Mouse (Mus musculus): ENCODE results near the gene Ifi203. TPM values are rescaled to one million over a fixed set of nuclear protein-coding genes. Genes with fewer than 3 reads are reported as not detected.
"Not testable (repeated sequence)": the region's sequence is repeated elsewhere in the genome, so short reads cannot be mapped to it uniquely, and the experiment has no call there.

The Ifi203 gene
- polyA plus RNA-seq (2014; fragmentation: Nextera tagmentation; extraction: Ambion mirVana): 0.74 and 0.78 TPM in 2 replicates

GRCm38 (mm10) chr1:173941924-173942779, at the start of gene Ifi203, which contains the start of gene Mndal:
TSS of gene Ifi203 (minus strand) at chr1:173942672.
TSS of gene Mndal (minus strand) at chr1:173942491.
- H3K27me3 ChIP-seq (replicated peaks; ENCODE audit: control insufficient read depth, insufficient read depth, low read length); H3K27ac ChIP-seq (ENCODE audit: low read depth, low read length); H3K36me3 ChIP-seq (ENCODE audit: control insufficient read depth, insufficient read depth, low read length); H3K4me3 ChIP-seq (ENCODE audit: low read depth, low read length); H3K4me2 ChIP-seq; H3K4me1 ChIP-seq (replicated peaks; ENCODE audit: control insufficient read depth, insufficient read depth, low read length); DNase-seq (ENCODE audit: low spot score); H3K9ac ChIP-seq (ENCODE audit: low read depth, low read length); H3K9me3 ChIP-seq (ENCODE audit: control insufficient read depth, low read length); ATAC-seq (replicated peaks; ENCODE audit: low FRiP score): not testable (repeated sequence)
- 71% methylated on average over 3 of the region's 3 CpGs for WGBS

- ATAC-seq (replicated peaks; ENCODE audit: low FRiP score); H3K36me3 ChIP-seq (ENCODE audit: control insufficient read depth, insufficient read depth, low read length); H3K9me3 ChIP-seq (ENCODE audit: control insufficient read depth, low read length); H3K4me3 ChIP-seq (ENCODE audit: low read depth, low read length); H3K27me3 ChIP-seq (replicated peaks; ENCODE audit: control insufficient read depth, insufficient read depth, low read length); H3K4me2 ChIP-seq; DNase-seq (ENCODE audit: low spot score); H3K9ac ChIP-seq (ENCODE audit: low read depth, low read length); H3K4me1 ChIP-seq (replicated peaks; ENCODE audit: control insufficient read depth, insufficient read depth, low read length); H3K27ac ChIP-seq (ENCODE audit: low read depth, low read length): not testable (repeated sequence)
- 83% methylated on average over 6 of the region's 6 CpGs for WGBS
Measured at GRCm38 (mm10) chr1:173982694-173983305, 40.3 kb upstream of the Ifi203 start, which contains the start of gene Ifi202b. TSS of gene Ifi202b (minus strand) at chr1:173982744.

GRCm38 (mm10) chr1:173981038-173981437, 38.6 kb upstream of the Ifi203 start:
- not testable (repeated sequence) for ATAC-seq (replicated peaks; ENCODE audit: low FRiP score); H3K36me3 ChIP-seq (ENCODE audit: control insufficient read depth, insufficient read depth, low read length); DNase-seq (ENCODE audit: low spot score); H3K27ac ChIP-seq (ENCODE audit: low read depth, low read length); H3K9me3 ChIP-seq (ENCODE audit: control insufficient read depth, low read length); H3K9ac ChIP-seq (ENCODE audit: low read depth, low read length); H3K27me3 ChIP-seq (replicated peaks; ENCODE audit: control insufficient read depth, insufficient read depth, low read length); H3K4me2 ChIP-seq; H3K4me3 ChIP-seq (ENCODE audit: low read depth, low read length); H3K4me1 ChIP-seq (replicated peaks; ENCODE audit: control insufficient read depth, insufficient read depth, low read length)
- 36% methylated on average over 3 of the region's 3 CpGs for WGBS

- H3K36me3 ChIP-seq (ENCODE audit: control insufficient read depth, insufficient read depth, low read length): no peaks in the 10 kb centered on the region
- no peak overlapping the region for H3K27ac ChIP-seq (ENCODE audit: low read depth, low read length)
- no peaks in the 10 kb centered on the region for H3K9me3 ChIP-seq (ENCODE audit: control insufficient read depth, low read length)
- DNase-seq (ENCODE audit: low spot score) (no peak), ATAC-seq (replicated peaks; ENCODE audit: low FRiP score) (no peak)
- no peaks in the 10 kb centered on the region for H3K27me3 ChIP-seq (replicated peaks; ENCODE audit: control insufficient read depth, insufficient read depth, low read length)
- no peak overlapping the region for H3K9ac ChIP-seq (ENCODE audit: low read depth, low read length)
- no peak overlapping the region for H3K4me3 ChIP-seq (ENCODE audit: low read depth, low read length)
- H3K4me2 ChIP-seq: no peak overlapping the region
- H3K4me1 ChIP-seq (replicated peaks; ENCODE audit: control insufficient read depth, insufficient read depth, low read length): no peaks in the 10 kb centered on the region
Measured at GRCm38 (mm10) chr1:173977622-173978021, 35.1 kb upstream of the Ifi203 start.

GRCm38 (mm10) chr1:173973111-173973510, 30.6 kb upstream of the Ifi203 start:
- no peak for DNase-seq (ENCODE audit: low spot score)
- ATAC-seq (replicated peaks; ENCODE audit: low FRiP score): no peak
- Histone ChIP-seq H3K27me3 (replicated peaks; ENCODE audit: control insufficient read depth, insufficient read depth, low read length) (no peaks in the 10 kb centered on the region), H3K4me1 (replicated peaks; ENCODE audit: control insufficient read depth, insufficient read depth, low read length) (no peaks in the 10 kb centered on the region), H3K4me2 (no peak overlapping the region), H3K27ac (ENCODE audit: low read depth, low read length) (no peak overlapping the region), H3K4me3 (ENCODE audit: low read depth, low read length) (no peak overlapping the region), H3K9ac (ENCODE audit: low read depth, low read length) (no peak overlapping the region), H3K36me3 (ENCODE audit: control insufficient read depth, insufficient read depth, low read length) (no peaks in the 10 kb centered on the region), H3K9me3 (ENCODE audit: control insufficient read depth, low read length) (no peaks in the 10 kb centered on the region)

- not testable (repeated sequence) for H3K9ac ChIP-seq (ENCODE audit: low read depth, low read length); H3K4me1 ChIP-seq (replicated peaks; ENCODE audit: control insufficient read depth, insufficient read depth, low read length); H3K27me3 ChIP-seq (replicated peaks; ENCODE audit: control insufficient read depth, insufficient read depth, low read length); ATAC-seq (replicated peaks; ENCODE audit: low FRiP score); H3K4me2 ChIP-seq; H3K27ac ChIP-seq (ENCODE audit: low read depth, low read length); H3K4me3 ChIP-seq (ENCODE audit: low read depth, low read length); DNase-seq (ENCODE audit: low spot score); H3K36me3 ChIP-seq (ENCODE audit: control insufficient read depth, insufficient read depth, low read length); H3K9me3 ChIP-seq (ENCODE audit: control insufficient read depth, low read length)
- 66% methylated on average over 1 of the region's 1 CpGs for WGBS
Measured at GRCm38 (mm10) chr1:173961491-173961890, 19.0 kb upstream of the Ifi203 start.

GRCm38 (mm10) chr1:173959998-173960397, 17.5 kb upstream of the Ifi203 start:
- not testable (repeated sequence) for H3K36me3 ChIP-seq (ENCODE audit: control insufficient read depth, insufficient read depth, low read length); H3K4me1 ChIP-seq (replicated peaks; ENCODE audit: control insufficient read depth, insufficient read depth, low read length); H3K9ac ChIP-seq (ENCODE audit: low read depth, low read length); H3K27ac ChIP-seq (ENCODE audit: low read depth, low read length); DNase-seq (ENCODE audit: low spot score); H3K4me2 ChIP-seq; H3K9me3 ChIP-seq (ENCODE audit: control insufficient read depth, low read length); ATAC-seq (replicated peaks; ENCODE audit: low FRiP score); H3K4me3 ChIP-seq (ENCODE audit: low read depth, low read length); H3K27me3 ChIP-seq (replicated peaks; ENCODE audit: control insufficient read depth, insufficient read depth, low read length)
- WGBS: 65% methylated on average over 3 of the region's 3 CpGs

- H3K27ac ChIP-seq (ENCODE audit: low read depth, low read length); H3K27me3 ChIP-seq (replicated peaks; ENCODE audit: control insufficient read depth, insufficient read depth, low read length); H3K36me3 ChIP-seq (ENCODE audit: control insufficient read depth, insufficient read depth, low read length); ATAC-seq (replicated peaks; ENCODE audit: low FRiP score); H3K4me1 ChIP-seq (replicated peaks; ENCODE audit: control insufficient read depth, insufficient read depth, low read length); H3K9me3 ChIP-seq (ENCODE audit: control insufficient read depth, low read length); H3K4me3 ChIP-seq (ENCODE audit: low read depth, low read length); H3K9ac ChIP-seq (ENCODE audit: low read depth, low read length); DNase-seq (ENCODE audit: low spot score); H3K4me2 ChIP-seq: not testable (repeated sequence)
- WGBS: 52% methylated on average over 3 of the region's 3 CpGs
Measured at GRCm38 (mm10) chr1:173955839-173956527, 13.5 kb upstream of the Ifi203 start.

Measured in liver, embryonic 11.5 days (tissue).